Mouse (Mus musculus) CH12.LX (cell line): ENCODE data around the gene Kpna3. TPM values are rescaled to one million over a fixed set of nuclear protein-coding genes. Genes with fewer than 3 reads are reported as not detected.

Experiments
- DNase-seq: peaks from one replicate; pipeline ENCODE4 v3.0.0-alpha.2; 2013; ENCODE audit errors: extremely low read depth
- H3K27ac ChIP-seq: 2 replicates; pipeline ENCODE4 v1.5.1; 2012; ENCODE audit warnings: low read depth, mild to moderate bottlenecking, control low read depth, moderate library complexity; ENCODE audit not compliant: insufficient read depth
- H3K27me3 ChIP-seq: replicated peaks from 2 replicates; pipeline ENCODE3; 2012; ENCODE audit warnings: inconsistent platforms
- H3K36me3 ChIP-seq, 2 experiments: replicated peaks in 1 of 2; 2 replicates each; pipeline versions ENCODE3 to v1.6.1; 2012; ENCODE audit warnings: inconsistent platforms in 1 of 2, low read length in 1 of 2, mild to moderate bottlenecking in 1 of 2, mixed read lengths in 1 of 2, moderate library complexity in 1 of 2; ENCODE audit not compliant: control insufficient read depth in 1 of 2, insufficient read depth in 1 of 2
- H3K4me1 ChIP-seq, 2 experiments: 2 replicates each; pipeline ENCODE4 v1.6.1; 2012; ENCODE audit warnings: inconsistent platforms in 1 of 2, moderate library complexity in 1 of 2; ENCODE audit not compliant: insufficient read depth in 2 of 2, control insufficient read depth in 1 of 2
- H3K4me2 ChIP-seq: 2 replicates; pipeline ENCODE4 v1.6.1; 2012; ENCODE audit warnings: low read depth, mild to moderate bottlenecking, control low read depth; ENCODE audit not compliant: poor library complexity, insufficient read depth, severe bottlenecking
- H3K4me3 ChIP-seq, 3 experiments: fragments of 150-350 bp in 1 of 3; sonication (generic) in 1 of 3; replicated peaks in 1 of 3; 2 replicates each; pipeline versions ENCODE3 to v1.5.1; 2011 to 2012; ENCODE audit warnings: low read depth in 2 of 3, low read length in 2 of 3, mild to moderate bottlenecking in 2 of 3, moderate library complexity in 2 of 3, control low read depth in 1 of 3, improper control_type of control experiment in 1 of 3, inconsistent platforms in 1 of 3, mixed read lengths in 1 of 3; ENCODE audit not compliant: poor library complexity in 1 of 3
- H3K79me2 ChIP-seq: replicated peaks from 2 replicates; pipeline ENCODE4 v1.6.1; 2012; ENCODE audit warnings: mild to moderate bottlenecking, moderate library complexity; ENCODE audit not compliant: control insufficient read depth, poor library complexity, insufficient read depth, severe bottlenecking; ENCODE audit errors: extremely low read depth
- H3K9ac ChIP-seq: 2 replicates; pipeline ENCODE4 v1.6.1; 2012; ENCODE audit warnings: low read depth, mild to moderate bottlenecking, control low read depth, moderate library complexity; ENCODE audit not compliant: insufficient read depth
- H3K9me3 ChIP-seq: replicated peaks from 2 replicates; pipeline ENCODE3; 2012; ENCODE audit warnings: low read length, inconsistent platforms, mixed read lengths
- BHLHE40 ChIP-seq: IDR thresholded peaks from 2 replicates; pipeline ENCODE4 v1.6.1; 2011; ENCODE audit warnings: mild to moderate bottlenecking, low read depth, low read length, improper control_type of control experiment
- CHD1 ChIP-seq: IDR thresholded peaks from 2 replicates; pipeline ENCODE4 v1.6.1; 2012; ENCODE audit warnings: low read depth, low read length, improper control_type of control experiment, inconsistent platforms
- EP300 ChIP-seq: IDR thresholded peaks from 2 replicates; pipeline ENCODE4 v1.6.1; 2011; ENCODE audit warnings: low read length, improper control_type of control experiment
- ETS1 ChIP-seq: conservative IDR thresholded peaks from 2 replicates; pipeline ENCODE4 v1.6.1; 2012; ENCODE audit warnings: low read depth, mild to moderate bottlenecking, inconsistent platforms, low read length, improper control_type of control experiment, moderate library complexity
- IRF4 ChIP-seq: IDR thresholded peaks from 2 replicates; pipeline ENCODE4 v1.6.1; 2014; ENCODE audit warnings: low read depth, mild to moderate bottlenecking, inconsistent platforms, low read length, improper control_type of control experiment
- MAFK ChIP-seq: IDR thresholded peaks from 2 replicates; pipeline ENCODE4 v1.6.1; 2011; ENCODE audit warnings: low read length, improper control_type of control experiment; ENCODE audit not compliant: insufficient replicate concordance
- MAX ChIP-seq: IDR thresholded peaks from 2 replicates; pipeline ENCODE4 v1.6.1; 2011; ENCODE audit warnings: low read length, improper control_type of control experiment
- MEF2A ChIP-seq: IDR thresholded peaks from 2 replicates; pipeline ENCODE4 v1.6.1; 2014; ENCODE audit warnings: low read depth, mild to moderate bottlenecking, inconsistent platforms, low read length, improper control_type of control experiment, borderline replicate concordance
- NELFE ChIP-seq: IDR thresholded peaks from 2 replicates; pipeline ENCODE4 v1.6.1; 2011; ENCODE audit warnings: low read depth, low read length, improper control_type of control experiment
- PAX5 ChIP-seq: IDR thresholded peaks from 2 replicates; pipeline ENCODE4 v1.6.1; 2012; ENCODE audit warnings: low read length, inconsistent platforms, mixed read lengths
- POLR2A ChIP-seq: IDR thresholded peaks from 2 replicates; pipeline ENCODE4 v1.6.1; 2011; ENCODE audit warnings: low read depth, mild to moderate bottlenecking, improper control_type of control experiment, low read length
- RAD21 ChIP-seq: IDR thresholded peaks from 2 replicates; pipeline ENCODE4 v1.6.1; 2011; ENCODE audit warnings: low read depth, mild to moderate bottlenecking, low read length, improper control_type of control experiment, moderate library complexity
- RCOR1 ChIP-seq: conservative IDR thresholded peaks from 2 replicates; pipeline ENCODE4 v1.6.1; 2012; ENCODE audit warnings: low read depth, mild to moderate bottlenecking, inconsistent platforms, low read length, improper control_type of control experiment
- SIN3A ChIP-seq: IDR thresholded peaks from 2 replicates; pipeline ENCODE4 v1.6.1; 2012; ENCODE audit warnings: low read length, improper control_type of control experiment, inconsistent platforms
- SMC3 ChIP-seq: IDR thresholded peaks from 2 replicates; pipeline ENCODE4 v1.6.1; 2011; ENCODE audit warnings: low read depth, low read length, improper control_type of control experiment
- USF1 ChIP-seq: IDR thresholded peaks from 2 replicates; pipeline ENCODE4 v1.6.1; 2014; ENCODE audit warnings: low read depth, mild to moderate bottlenecking, inconsistent platforms, low read length, improper control_type of control experiment
- ZMIZ1 ChIP-seq: IDR thresholded peaks from 2 replicates; pipeline ENCODE4 v1.6.1; 2012; ENCODE audit warnings: low read depth, mild to moderate bottlenecking, inconsistent platforms, low read length, improper control_type of control experiment
- dilution Hi-C: fragments of 300-500 bp; cut with MboI; formaldehyde crosslinking; loops from 2 replicates; pipeline ENCODE4 v1.14.3; 2020; ENCODE audit warnings: low sequenced_read_pairs; ENCODE audit not compliant: extremely low pct_unique_long_range_greater_than_20kb, extremely low pct_ligation_motif_present
- in situ Hi-C: fragments of 300-500 bp; cut with MboI; formaldehyde crosslinking; loops from 3 replicates; pipeline ENCODE4 v1.14.3; 2019; ENCODE audit warnings: low sequenced_read_pairs, low pct_ligation_motif_present, low pct_unique_long_range_greater_than_20kb, mixed read lengths
- polyA plus RNA-seq: library from polyadenylated mRNA; unstranded; fragments of >175 nt; gene quantifications from 2 replicates; pipeline ENCODE4 v1.2.1, GENCODE M21; 2012; ENCODE audit warnings: low read depth; ENCODE audit not compliant: insufficient read length
- total RNA-seq, 2 experiments: library from RNA; depleted of rRNA; stranded (reverse); fragments of 300-350 nt in 1 of 2; fragments of >200 nt in 1 of 2; gene quantifications; 2 replicates each; pipeline ENCODE4 v1.2.3; 2012 to 2014

The Kpna3 gene
- total and polyA plus RNA-seq, 3 experiments = 21.3 to 85.9 (median 75.4) TPM

GRCm38 (mm10) chr14:61367290-61367689 is 72.4 kb downstream of the Kpna3 start:
- Histone ChIP-seq H3K27me3 (no peaks in the 10 kb centered on the region), H3K27ac (no peak overlapping the region), H3K79me2 (no peaks in the 10 kb centered on the region), H3K9me3 (no peaks in the 10 kb centered on the region), H3K4me2 (no peak overlapping the region), H3K4me3 (no peak overlapping the region), H3K36me3 (peaks cover 14 to 71% of the 10 kb centered on the region in 2 experiments), H3K9ac (no peak overlapping the region), H3K4me1 (no peaks in the 10 kb centered on the region)
- no peak for DNase-seq
- in situ Hi-C loops = no loop called here
- dilution Hi-C loops = no loop called here
- TF ChIP-seq SIN3A (no peak), MEF2A (no peak), ZMIZ1 (no peak), RCOR1 (no peak), NELFE (no peak), CHD1 (no peak), MAX (no peak), RAD21 (no peak), BHLHE40 (no peak), SMC3 (no peak), ETS1 (no peak), MAFK (no peak)

- peaks cover 4 to 12% of the 10 kb centered on the region in 2 experiments; a peak in 3 of 4 replicates for H3K4me1 ChIP-seq
- H3K79me2 ChIP-seq = no peaks in the 10 kb centered on the region
- H3K9ac ChIP-seq = no peak overlapping the region
- TF ChIP-seq USF1 (no peak), POLR2A (no peak), PAX5 (no peak), NELFE (no peak), IRF4 (no peak), CHD1 (no peak), MAFK (no peak), EP300 (no peak)
- dilution Hi-C loops = no loop called here
- no peak overlapping the region for H3K4me2 ChIP-seq
- peaks cover 7 to 52% of the 10 kb centered on the region in 2 experiments for H3K36me3 ChIP-seq
- no peak overlapping the region for H3K4me3 ChIP-seq
- H3K27ac ChIP-seq = no peak overlapping the region
- no peaks in the 10 kb centered on the region for H3K9me3 ChIP-seq
- in situ Hi-C loops = no loop called here
- no peaks in the 10 kb centered on the region for H3K27me3 ChIP-seq
- no peak for DNase-seq
These were observed 75.0 kb downstream of the Kpna3 start for GRCm38 (mm10) chr14:61364656-61365055.
